Mouse (Mus musculus): Measurements from ENCODE around the gene Gm960. TPM values are rescaled to one million over a fixed set of nuclear protein-coding genes. Genes with fewer than 3 reads are reported as not detected.

Gm960 gene
- polyA plus RNA-seq, 1 experiment = 2.1 TPM

DNA sequence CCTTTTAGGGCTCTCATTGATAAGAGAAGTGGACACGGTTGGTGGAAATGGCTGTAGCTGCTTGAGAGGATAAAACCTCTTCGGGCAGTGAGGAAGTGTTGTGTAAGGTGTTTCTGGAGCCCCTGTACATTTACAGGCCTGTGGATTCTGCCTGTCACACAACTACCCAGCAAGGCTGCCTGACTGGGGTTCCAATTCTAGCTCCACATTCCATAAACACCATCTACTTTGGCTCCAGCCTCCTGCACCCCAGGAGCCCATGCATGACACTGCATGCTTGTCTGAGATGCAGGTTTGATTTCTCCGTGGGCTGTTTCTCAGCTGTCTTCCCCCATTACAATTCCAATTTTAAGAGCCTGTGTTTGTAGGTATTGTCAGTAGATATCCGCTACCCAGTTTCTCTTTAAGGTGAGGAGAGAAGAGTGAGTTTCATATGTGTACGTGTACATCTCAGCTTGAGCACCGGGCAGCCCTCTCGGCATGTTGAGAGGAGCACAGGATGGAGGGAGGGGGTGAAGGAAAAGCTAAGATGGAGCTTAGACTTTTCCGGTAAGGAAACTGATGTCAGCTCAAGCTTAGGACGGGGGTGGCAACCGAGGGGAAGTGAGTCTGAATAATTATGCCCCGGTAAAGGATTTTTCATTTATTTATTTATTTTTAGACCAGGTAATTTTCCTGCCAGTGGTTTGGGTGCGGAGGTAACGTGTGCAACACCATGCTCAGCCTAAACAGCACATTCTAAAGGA, 14.5 kb upstream of the Gm960 start:
- WGBS = 54% methylated on average over 13 of the region's 13 CpGs
- TF ChIP-seq CTCF (IDR thresholded peaks at IDR 0.05; ENCODE audit: extremely low read depth, insufficient read length, insufficient replicate concordance, low read depth, low read length) = no peak
- no peak for TF ChIP-seq POLR2A (IDR thresholded peaks at IDR 0.05; ENCODE audit: low read depth, low read length)
- H3K36me3 ChIP-seq (ENCODE audit: control insufficient read depth, insufficient read depth, low read length) = no peaks in the 10 kb centered on the region
- H3K27me3 ChIP-seq (ENCODE audit: control insufficient read depth, insufficient read depth, low read length) = peaks cover 24% of the 10 kb centered on the region
- H3K4me3 ChIP-seq (ENCODE audit: low read depth, low read length) = no peak overlapping the region
- no peak overlapping the region for H3K27ac ChIP-seq (ENCODE audit: insufficient read depth, low read depth, low read length)
- peaks cover 9% of the 10 kb centered on the region for H3K4me1 ChIP-seq (ENCODE audit: control insufficient read depth, insufficient read depth, insufficient read length, low read length)

DNA sequence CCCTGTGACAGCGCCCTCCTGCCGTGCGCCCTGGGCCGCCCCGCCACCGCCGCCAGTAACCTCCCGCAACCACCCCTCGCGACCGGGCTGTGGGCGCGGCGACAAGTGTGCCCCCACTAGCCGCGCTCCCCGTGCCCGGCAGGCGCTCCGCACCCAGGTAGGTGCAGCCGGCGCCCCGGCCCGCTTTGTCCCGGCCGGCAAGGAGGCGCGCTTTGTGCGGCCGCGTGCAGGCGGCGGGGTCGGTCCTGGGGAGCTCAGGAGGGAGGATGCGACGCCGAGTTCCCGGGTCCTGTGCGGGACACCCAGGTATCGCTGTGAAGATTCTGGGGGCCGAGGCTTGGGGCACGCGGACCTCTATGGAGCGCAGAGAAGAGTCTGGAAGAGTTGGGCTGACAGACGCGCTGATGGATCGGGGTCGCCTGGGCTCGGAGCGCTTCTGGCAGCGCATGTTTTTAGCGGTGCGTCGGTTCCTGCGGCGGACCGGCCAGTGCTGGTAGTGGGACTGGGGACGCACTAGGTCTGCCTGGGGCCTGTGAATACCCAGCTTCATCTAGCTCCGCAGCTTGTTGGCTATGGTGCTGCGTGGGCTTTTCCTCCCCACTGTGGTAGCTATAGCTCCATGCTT, 13.8 kb upstream of the Gm960 start:
- TF ChIP-seq POLR2A (IDR thresholded peaks at IDR 0.05; ENCODE audit: low read depth, low read length) = no peak
- Histone ChIP-seq H3K4me1 (ENCODE audit: control insufficient read depth, insufficient read depth, insufficient read length, low read length) (peaks cover 9% of the 10 kb centered on the region), H3K27ac (ENCODE audit: insufficient read depth, low read depth, low read length) (no peak overlapping the region), H3K4me3 (ENCODE audit: low read depth, low read length) (peak overlapping the region; percentile 39), H3K36me3 (ENCODE audit: control insufficient read depth, insufficient read depth, low read length) (no peaks in the 10 kb centered on the region), H3K27me3 (ENCODE audit: control insufficient read depth, insufficient read depth, low read length) (peaks cover 24% of the 10 kb centered on the region)
- WGBS = 2% methylated on average over 60 of the region's 60 CpGs

DNA sequence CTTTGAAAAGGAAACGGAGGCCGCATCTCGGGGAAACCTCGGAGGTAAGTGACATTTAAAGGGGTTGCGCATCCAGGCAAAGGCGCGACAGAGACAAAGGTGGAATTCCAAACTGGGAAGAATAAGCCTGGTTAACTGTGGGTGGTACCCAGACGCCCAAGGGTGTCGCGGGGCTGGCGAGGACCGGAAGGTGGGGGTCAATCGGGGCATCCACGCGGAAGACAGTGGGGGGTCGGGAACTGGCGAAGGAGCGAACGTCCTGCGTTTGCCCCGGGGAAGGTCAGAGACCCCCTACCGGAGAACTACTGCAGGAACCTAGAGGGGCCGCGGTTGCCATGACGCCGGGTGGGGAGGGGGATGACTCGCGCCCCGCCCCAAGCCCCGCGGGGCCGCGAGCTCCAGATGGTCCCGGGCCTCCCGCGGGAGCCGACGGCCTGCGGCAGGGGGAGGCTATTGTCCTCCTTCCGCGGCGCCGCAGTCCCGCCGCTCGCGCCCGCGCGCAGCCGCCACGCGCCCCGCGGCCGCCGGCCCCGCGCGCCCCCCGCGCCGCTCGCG, 13.2 kb upstream of the Gm960 start:
- WGBS = 2% methylated on average over 61 of the region's 65 CpGs
- TF ChIP-seq CTCF (IDR thresholded peaks at IDR 0.05; ENCODE audit: extremely low read depth, insufficient read length, insufficient replicate concordance, low read depth, low read length) (no peak), POLR2A (IDR thresholded peaks at IDR 0.05; ENCODE audit: low read depth, low read length) (no peak)
- peak overlapping the region; percentile 39 for H3K4me3 ChIP-seq (ENCODE audit: low read depth, low read length)
- peaks cover 24% of the 10 kb centered on the region for H3K27me3 ChIP-seq (ENCODE audit: control insufficient read depth, insufficient read depth, low read length)
- peaks cover 9% of the 10 kb centered on the region for H3K4me1 ChIP-seq (ENCODE audit: control insufficient read depth, insufficient read depth, insufficient read length, low read length)
- H3K36me3 ChIP-seq (ENCODE audit: control insufficient read depth, insufficient read depth, low read length) = no peaks in the 10 kb centered on the region
- H3K27ac ChIP-seq (ENCODE audit: insufficient read depth, low read depth, low read length) = no peak overlapping the region

DNA sequence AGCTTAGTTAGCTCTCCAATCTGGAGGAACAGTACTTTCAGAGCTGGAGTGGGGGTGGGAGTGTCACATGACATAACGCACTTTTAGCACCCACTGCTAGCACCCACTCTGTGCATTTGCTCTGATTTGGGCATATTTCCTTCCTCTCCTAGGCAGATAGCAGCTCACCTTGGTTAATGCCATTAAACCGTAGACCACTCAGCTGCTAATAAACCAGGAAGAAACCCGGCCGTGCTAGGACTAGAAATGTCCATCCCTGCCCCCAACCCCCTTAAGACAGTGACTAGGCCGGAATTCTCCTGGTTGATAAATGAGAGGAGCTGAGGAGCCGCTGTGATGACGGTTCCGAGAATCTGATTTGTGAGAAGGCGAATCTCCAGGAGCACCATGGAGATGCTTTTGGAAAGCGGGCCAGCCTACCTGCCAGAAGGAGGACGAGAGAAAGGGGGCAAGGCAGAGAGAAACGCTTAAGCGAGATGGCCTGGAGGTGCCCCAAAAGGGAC, 12.7 kb upstream of the Gm960 start, which contains the start of gene Sptbn2:
Gene Sptbn2, plus strand, starts transcription at position 70 of the 503 bp plus-strand sequence.
- Histone ChIP-seq H3K27ac (ENCODE audit: insufficient read depth, low read depth, low read length) (no peak within 1 kb of the TSS), H3K36me3 (ENCODE audit: control insufficient read depth, insufficient read depth, low read length) (no peaks in the 10 kb centered on the region), H3K4me1 (ENCODE audit: control insufficient read depth, insufficient read depth, insufficient read length, low read length) (peaks cover 9% of the 10 kb centered on the region), H3K4me3 (ENCODE audit: low read depth, low read length) (peak within 1 kb of the TSS; percentile 39), H3K27me3 (ENCODE audit: control insufficient read depth, insufficient read depth, low read length) (peaks cover 24% of the 10 kb centered on the region)
- no peak for TF ChIP-seq CTCF (IDR thresholded peaks at IDR 0.05; ENCODE audit: extremely low read depth, insufficient read length, insufficient replicate concordance, low read depth, low read length)
- TF ChIP-seq POLR2A (IDR thresholded peaks at IDR 0.05; ENCODE audit: low read depth, low read length) = no peak
- WGBS = 40% methylated on average over 13 of the region's 13 CpGs

DNA sequence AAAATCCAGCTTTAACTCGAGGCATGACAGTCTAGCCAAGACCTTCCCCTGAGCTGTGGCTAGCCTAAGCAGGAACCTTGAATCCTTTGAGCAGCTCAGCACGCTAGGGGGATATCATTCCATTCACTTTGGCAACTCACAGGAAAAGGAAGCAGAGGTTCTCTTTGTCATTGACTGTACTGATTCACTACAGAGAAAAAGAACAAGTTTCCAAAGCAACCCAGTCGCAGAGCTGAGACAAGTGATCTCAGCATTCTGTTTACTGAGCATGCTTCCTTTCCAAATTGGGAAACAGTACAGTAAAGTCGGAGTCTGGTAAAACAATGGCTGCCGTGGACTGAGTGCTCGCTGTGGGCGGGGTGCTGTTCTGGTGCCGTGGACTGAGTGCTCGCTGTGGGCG, 10.3 kb upstream of the Gm960 start:
- 69% methylated on average over 10 of the region's 10 CpGs for WGBS
- Histone ChIP-seq H3K27ac (ENCODE audit: insufficient read depth, low read depth, low read length) (no peak overlapping the region), H3K4me1 (ENCODE audit: control insufficient read depth, insufficient read depth, insufficient read length, low read length) (peaks cover 9% of the 10 kb centered on the region), H3K27me3 (ENCODE audit: control insufficient read depth, insufficient read depth, low read length) (peaks cover 24% of the 10 kb centered on the region), H3K36me3 (ENCODE audit: control insufficient read depth, insufficient read depth, low read length) (no peaks in the 10 kb centered on the region), H3K4me3 (ENCODE audit: low read depth, low read length) (no peak overlapping the region)
- TF ChIP-seq CTCF (IDR thresholded peaks at IDR 0.05; ENCODE audit: extremely low read depth, insufficient read length, insufficient replicate concordance, low read depth, low read length) (no peak), POLR2A (IDR thresholded peaks at IDR 0.05; ENCODE audit: low read depth, low read length) (no peak)

DNA sequence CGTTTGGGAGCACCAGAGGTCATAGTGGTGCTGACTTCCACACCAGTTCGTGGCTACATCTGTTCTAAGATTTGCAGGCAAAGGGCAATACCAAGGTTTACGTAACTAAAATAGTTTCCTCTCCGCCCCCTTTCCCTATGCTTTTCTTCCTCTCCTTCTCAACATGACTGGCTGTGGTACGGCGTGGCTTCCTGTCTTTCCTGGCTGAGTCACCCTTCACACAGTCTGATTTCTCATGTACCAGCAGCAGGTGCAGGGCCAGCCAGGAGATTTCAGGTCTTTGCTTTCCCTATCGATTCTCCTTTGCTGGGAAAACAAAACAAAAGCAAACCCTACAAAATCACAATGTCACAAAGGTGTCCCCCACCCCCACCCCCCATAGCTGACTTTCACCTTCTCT, 2.8 kb upstream of the Gm960 start:
- H3K4me3 ChIP-seq (ENCODE audit: low read depth, low read length) = no peak overlapping the region
- no peak for TF ChIP-seq POLR2A (IDR thresholded peaks at IDR 0.05; ENCODE audit: low read depth, low read length)
- no peak for TF ChIP-seq CTCF (IDR thresholded peaks at IDR 0.05; ENCODE audit: extremely low read depth, insufficient read length, insufficient replicate concordance, low read depth, low read length)
- 30% methylated on average over 7 of the region's 7 CpGs for WGBS
- no peak overlapping the region for H3K27ac ChIP-seq (ENCODE audit: insufficient read depth, low read depth, low read length)
- no peaks in the 10 kb centered on the region for H3K36me3 ChIP-seq (ENCODE audit: control insufficient read depth, insufficient read depth, low read length)
- H3K4me1 ChIP-seq (ENCODE audit: control insufficient read depth, insufficient read depth, insufficient read length, low read length) = peaks cover 7% of the 10 kb centered on the region
- H3K27me3 ChIP-seq (ENCODE audit: control insufficient read depth, insufficient read depth, low read length) = peaks cover 28% of the 10 kb centered on the region

DNA sequence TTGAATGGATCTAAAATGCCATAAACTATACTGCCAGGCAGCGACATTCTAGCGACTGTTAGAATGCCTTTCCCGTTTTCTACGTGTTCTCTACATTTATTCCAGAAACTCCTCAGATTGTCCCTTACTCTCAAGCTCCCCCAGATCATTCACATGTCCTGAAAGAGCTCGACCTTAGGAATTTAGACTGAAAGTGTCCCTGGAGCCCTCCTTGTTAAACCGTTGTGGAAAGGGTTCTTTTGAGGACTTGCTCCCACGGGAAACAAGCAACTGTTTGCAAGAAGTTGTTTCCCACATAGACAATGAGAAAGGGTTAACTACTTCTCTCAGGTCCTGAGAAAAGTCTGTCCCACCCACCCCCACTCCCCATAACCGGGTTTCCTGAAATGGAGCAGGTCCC, 2.2 kb upstream of the Gm960 start:
- no peaks in the 10 kb centered on the region for H3K36me3 ChIP-seq (ENCODE audit: control insufficient read depth, insufficient read depth, low read length)
- peaks cover 7% of the 10 kb centered on the region for H3K4me1 ChIP-seq (ENCODE audit: control insufficient read depth, insufficient read depth, insufficient read length, low read length)
- 74% methylated on average over 8 of the region's 8 CpGs for WGBS
- H3K27me3 ChIP-seq (ENCODE audit: control insufficient read depth, insufficient read depth, low read length) = peaks cover 28% of the 10 kb centered on the region
- no peak overlapping the region for H3K4me3 ChIP-seq (ENCODE audit: low read depth, low read length)
- H3K27ac ChIP-seq (ENCODE audit: insufficient read depth, low read depth, low read length) = no peak overlapping the region
- TF ChIP-seq POLR2A (IDR thresholded peaks at IDR 0.05; ENCODE audit: low read depth, low read length) (no peak), CTCF (IDR thresholded peaks at IDR 0.05; ENCODE audit: extremely low read depth, insufficient read length, insufficient replicate concordance, low read depth, low read length) (no peak)
